Mouse (Mus musculus) midbrain, embryonic 14.5 days (tissue): ENCODE data around the gene Kmt2b. TPM values are rescaled to one million over a fixed set of nuclear protein-coding genes. Genes with fewer than 3 reads are reported as not detected.

Experiments
- ATAC-seq: fragments of 200-750 bp; cut with Nextera tagmentation; 2 replicates; pipeline ENCODE4 v1.8.0; 2017; ENCODE audit warnings: moderate number of reproducible peaks, moderate library complexity; ENCODE audit not compliant: low FRiP score, low TSS enrichment
- DNase-seq: peaks from one replicate; pipeline ENCODE4 v3.0.0-alpha.2; 2015
- H3K27ac ChIP-seq: fragments of 300-500 bp; sonication (generic); replicated peaks from 2 replicates; pipeline ENCODE4 v1.5.1; 2014; ENCODE audit warnings: mild to moderate bottlenecking, low read depth, low read length, moderate library complexity
- H3K27me3 ChIP-seq: fragments of 300-500 bp; sonication (generic); 2 replicates; pipeline ENCODE4 v1.6.1; 2014; ENCODE audit warnings: low read length, control low read depth, mixed read lengths; ENCODE audit not compliant: control insufficient read depth, insufficient read depth
- H3K36me3 ChIP-seq: fragments of 300-500 bp; sonication (generic); 2 replicates; pipeline ENCODE4 v1.6.1; 2014; ENCODE audit warnings: low read length, control low read depth; ENCODE audit not compliant: control insufficient read depth, insufficient read depth
- H3K4me1 ChIP-seq: fragments of 300-500 bp; sonication (generic); 2 replicates; pipeline ENCODE4 v1.6.1; 2014; ENCODE audit warnings: mild to moderate bottlenecking, antibody characterized with exemption, low read length, control low read depth; ENCODE audit not compliant: control insufficient read depth, insufficient read depth
- H3K4me2 ChIP-seq: fragments of 300-500 bp; sonication (generic); 2 replicates; pipeline ENCODE4 v1.6.1; 2014; ENCODE audit warnings: mild to moderate bottlenecking, low read length, moderate library complexity
- H3K4me3 ChIP-seq: fragments of 300-500 bp; sonication (generic); replicated peaks from 2 replicates; pipeline ENCODE4 v1.5.1; 2014; ENCODE audit warnings: low read depth, low read length
- H3K9ac ChIP-seq: fragments of 300-500 bp; sonication (generic); replicated peaks from 2 replicates; pipeline ENCODE4 v1.6.1; 2014; ENCODE audit warnings: mild to moderate bottlenecking, low read length, moderate library complexity
- H3K9me3 ChIP-seq: fragments of 300-500 bp; sonication (generic); 2 replicates; pipeline ENCODE4 v1.6.1; 2016; ENCODE audit warnings: low read length, control low read depth, mixed read lengths; ENCODE audit not compliant: control insufficient read depth
- WGBS: fragments of 180-500 bp; shearing (Covaris S2); extraction: QIAGEN DNeasy Blood & Tissue Kit; methylation state at CpG from one replicate; pipeline ENCODE4 v1.1.7; 2014; 5-methylcytosine and 5-hydroxymethylcytosine counted together
- microRNA-seq: library from miRNA; unstranded; fragments of <30 nt; microRNA quantifications from one replicate; pipeline ENCODE4, GENCODE M21; 2016
- polyA plus RNA-seq: library from polyadenylated mRNA; unstranded; fragments of >200 nt; fragmentation: Nextera tagmentation; extraction: Ambion mirVana; gene quantifications from 2 replicates; pipeline ENCODE4 v1.2.1, GENCODE M21; 2014

Kmt2b gene
- polyA plus RNA-seq, 1 experiment from 2014 or later: 13.1 TPM

GRCm38 (mm10) chr7:30526399-30526798 is 62.1 kb downstream of the Kmt2b start:
- DNase-seq (no peak), ATAC-seq (no peak)
- peaks cover 1% of the 10 kb centered on the region for H3K4me1 ChIP-seq
- no peak overlapping the region for H3K4me3 ChIP-seq
- 33% methylated on average over 17 of the region's 17 CpGs for WGBS
- no peak overlapping the region; the same call in 1 of the 2 replicates for H3K9ac ChIP-seq
- no peak overlapping the region for H3K27ac ChIP-seq
- peaks cover 94% of the 10 kb centered on the region for H3K36me3 ChIP-seq
- H3K9me3 ChIP-seq: no peaks in the 10 kb centered on the region
- no peak overlapping the region for H3K4me2 ChIP-seq
- H3K27me3 ChIP-seq: no peaks in the 10 kb centered on the region

- no peak overlapping the region; the same call in 1 of the 2 replicates for H3K9ac ChIP-seq
- WGBS: 38% methylated on average over 10 of the region's 10 CpGs
- H3K4me3 ChIP-seq: no peak overlapping the region
Observed at GRCm38 (mm10) chr7:30525954-30526353, 62.6 kb downstream of the Kmt2b start.

GRCm38 (mm10) chr7:30524487-30524886 is 64.0 kb downstream of the Kmt2b start:
- Histone ChIP-seq H3K4me3 (no peak overlapping the region), H3K36me3 (peaks cover 75% of the 10 kb centered on the region), H3K9me3 (no peaks in the 10 kb centered on the region), H3K4me2 (no peak overlapping the region), H3K27ac (no peak overlapping the region), H3K4me1 (no peaks in the 10 kb centered on the region), H3K27me3 (no peaks in the 10 kb centered on the region), H3K9ac (no peak overlapping the region)
- ATAC-seq: no peak
- no peak for DNase-seq
- 79% methylated on average over 6 of the region's 6 CpGs for WGBS

More at GRCm38 (mm10) chr7:30525954-30526353, 62.6 kb downstream of the Kmt2b start:
- Histone ChIP-seq H3K27me3 (no peaks in the 10 kb centered on the region), H3K36me3 (peaks cover 90% of the 10 kb centered on the region), H3K9me3 (no peaks in the 10 kb centered on the region), H3K27ac (no peak overlapping the region), H3K4me1 (no peaks in the 10 kb centered on the region), H3K4me2 (no peak overlapping the region)
- ATAC-seq: no peak
- DNase-seq: no peak

GRCm38 (mm10) chr7:30522871-30523270 is 65.7 kb downstream of the Kmt2b start:
- peaks cover 59% of the 10 kb centered on the region for H3K36me3 ChIP-seq
- ATAC-seq: no peak
- 79% methylated on average over 10 of the region's 10 CpGs for WGBS

GRCm38 (mm10) chr7:30520856-30521255 is 67.7 kb downstream of the Kmt2b start:
- no peaks in the 10 kb centered on the region for H3K27me3 ChIP-seq
- no peaks in the 10 kb centered on the region for H3K9me3 ChIP-seq
- DNase-seq: no peak
- H3K36me3 ChIP-seq: peaks cover 39% of the 10 kb centered on the region
- no peak overlapping the region for H3K9ac ChIP-seq
- no peak for ATAC-seq
- no peaks in the 10 kb centered on the region for H3K4me1 ChIP-seq
- 71% methylated on average over 5 of the region's 5 CpGs for WGBS
- no peak overlapping the region for H3K4me2 ChIP-seq
- peak overlapping the region; percentile 32 for H3K27ac ChIP-seq
- no peak overlapping the region for H3K4me3 ChIP-seq

More at GRCm38 (mm10) chr7:30522871-30523270, 65.7 kb downstream of the Kmt2b start:
- no peak overlapping the region for H3K27ac ChIP-seq
- DNase-seq: no peak
- no peaks in the 10 kb centered on the region for H3K9me3 ChIP-seq
- no peak overlapping the region for H3K4me3 ChIP-seq
- no peaks in the 10 kb centered on the region for H3K4me1 ChIP-seq
- no peaks in the 10 kb centered on the region for H3K27me3 ChIP-seq
- H3K9ac ChIP-seq: no peak overlapping the region
- H3K4me2 ChIP-seq: no peak overlapping the region

- Histone ChIP-seq H3K9me3 (no peaks in the 10 kb centered on the region), H3K27ac (peak overlapping the region; percentile 32), H3K36me3 (peaks cover 34% of the 10 kb centered on the region), H3K9ac (no peak overlapping the region), H3K27me3 (no peaks in the 10 kb centered on the region), H3K4me3 (no peak overlapping the region), H3K4me2 (no peak overlapping the region), H3K4me1 (no peaks in the 10 kb centered on the region)
- 24% methylated on average over 4 of the region's 4 CpGs for WGBS
- ATAC-seq: 0 out of 2 replicates have a peak, but pooled peaks have one; percentile 13
- peak; percentile 29 for DNase-seq
Observed at GRCm38 (mm10) chr7:30520396-30520795, 68.1 kb downstream of the Kmt2b start.

Small RNA genes within 50 kb of the gene (microRNA-seq; reads per million reads assigned to microRNA genes)
- 0.44 reads per million for gene Gm38670
- 0.59 reads per million for gene Mir3569

Other genes starting within 250 kb of the Kmt2b start
- gene Lrfn3, start 226.0 kb downstream of the Kmt2b start, polyA plus RNA-seq: 13.9 and 16.3 TPM in 2 replicates
- gene Tyrobp, start 175.0 kb downstream of the Kmt2b start, polyA plus RNA-seq: 11.4 and 29.7 TPM in 2 replicates
- gene Hcst, start 168.9 kb downstream of the Kmt2b start, polyA plus RNA-seq: 0.58 TPM in 1 of 2 replicates, not detected in the other
- 1.4 and 2.3 TPM in 2 replicates for gene Nfkbid, start 167.0 kb downstream of the Kmt2b start, polyA plus RNA-seq
- 662 and 710 TPM in 2 replicates for gene Aplp1, start 143.2 kb downstream of the Kmt2b start, polyA plus RNA-seq
- gene Kirrel2, start 131.0 kb downstream of the Kmt2b start, polyA plus RNA-seq: 5.0 and 5.7 TPM in 2 replicates
- gene Nphs1, start 130.4 kb downstream of the Kmt2b start, polyA plus RNA-seq: 0.74 and 1.4 TPM in 2 replicates
- not detected in 2 replicates for gene Prodh2, start 95.1 kb downstream of the Kmt2b start, polyA plus RNA-seq
- gene Arhgap33, start 53.7 kb downstream of the Kmt2b start, polyA plus RNA-seq: 101 and 129 TPM in 2 replicates
- 6.3 and 7.4 TPM in 2 replicates for gene Hspb6, start 36.5 kb downstream of the Kmt2b start, polyA plus RNA-seq
- gene Proser3, start 36.4 kb downstream of the Kmt2b start, polyA plus RNA-seq: 7.4 and 10.9 TPM in 2 replicates
- gene Lin37, start 28.9 kb downstream of the Kmt2b start, polyA plus RNA-seq: 49.9 and 59.1 TPM in 2 replicates
- gene U2af1l4, start 25.4 kb downstream of the Kmt2b start, polyA plus RNA-seq: 103 and 104 TPM in 2 replicates
- 8.2 and 11.8 TPM in 2 replicates for gene Gm49396, start 25.4 kb downstream of the Kmt2b start, polyA plus RNA-seq
- 99.1 and 135 TPM in 2 replicates for gene Psenen, start 25.1 kb downstream of the Kmt2b start, polyA plus RNA-seq
- 2.8 and 5.8 TPM in 2 replicates for gene Igflr1, start 23.3 kb downstream of the Kmt2b start, polyA plus RNA-seq
- 0.34 and 0.47 TPM in 2 replicates for gene Zbtb32, start 10.2 kb upstream of the Kmt2b start, polyA plus RNA-seq
- 0.15 and 0.20 TPM in 2 replicates for gene Upk1a, start 24.1 kb upstream of the Kmt2b start, polyA plus RNA-seq
- 999 and 1,303 TPM in 2 replicates for gene Cox6b1, start 37.4 kb upstream of the Kmt2b start, polyA plus RNA-seq
- not detected in 2 replicates for gene Etv2, start 47.1 kb upstream of the Kmt2b start, polyA plus RNA-seq
- 126 and 144 TPM in 2 replicates for gene Rbm42, start 61.6 kb upstream of the Kmt2b start, polyA plus RNA-seq
- 21.6 and 22.8 TPM in 2 replicates for gene Haus5, start 76.3 kb upstream of the Kmt2b start, polyA plus RNA-seq
- not detected in 2 replicates for gene Pmis2, start 82.9 kb upstream of the Kmt2b start, polyA plus RNA-seq
- not detected in 2 replicates for gene 2200002J24Rik, start 110.2 kb upstream of the Kmt2b start, polyA plus RNA-seq
- gene Atp4a, start 123.5 kb upstream of the Kmt2b start, polyA plus RNA-seq: 0.53 and 1.1 TPM in 2 replicates
- 238 and 290 TPM in 2 replicates for gene Tmem147, start 140.8 kb upstream of the Kmt2b start, polyA plus RNA-seq
- gene Gapdhs, start 155.0 kb upstream of the Kmt2b start, polyA plus RNA-seq: 0.83 and 1.2 TPM in 2 replicates
- 0.82 and 3.8 TPM in 2 replicates for gene Sbsn, start 162.7 kb upstream of the Kmt2b start, polyA plus RNA-seq
- gene Dmkn, start 175.0 kb upstream of the Kmt2b start, polyA plus RNA-seq: 0.78 and 0.87 TPM in 2 replicates
- gene Krtdap, start 199.2 kb upstream of the Kmt2b start, polyA plus RNA-seq: not detected in 2 replicates
- gene Ffar2, start 235.0 kb upstream of the Kmt2b start, polyA plus RNA-seq: 0.11 TPM in 1 of 2 replicates, not detected in the other